Mouse (Mus musculus) midbrain, embryonic 12.5 days (tissue): ENCODE results near the gene Gm48552. TPM values are rescaled to one million over a fixed set of nuclear protein-coding genes. Genes with fewer than 3 reads are reported as not detected.

Experiments
- ATAC-seq: fragments of 200-750 bp; cut with Nextera tagmentation; 2 replicates; pipeline ENCODE4 v1.8.0; 2017; ENCODE audit warnings: low read depth, moderate TSS enrichment, moderate library complexity; ENCODE audit not compliant: low FRiP score
- H3K27ac ChIP-seq: fragments of 300-500 bp; sonication (generic); replicated peaks from 2 replicates; pipeline ENCODE4 v1.5.1; 2016; ENCODE audit warnings: mild to moderate bottlenecking
- H3K27me3 ChIP-seq: fragments of 300-500 bp; sonication (generic); 2 replicates; pipeline ENCODE4 v1.6.1; 2016; ENCODE audit warnings: mild to moderate bottlenecking
- H3K36me3 ChIP-seq: fragments of 300-500 bp; sonication (generic); 2 replicates; pipeline ENCODE4 v1.6.1; 2016
- H3K4me1 ChIP-seq: fragments of 300-500 bp; sonication (generic); 2 replicates; pipeline ENCODE4 v1.6.1; 2016
- H3K4me2 ChIP-seq: fragments of 300-500 bp; sonication (generic); replicated peaks from 2 replicates; pipeline ENCODE4 v1.6.1; 2016; ENCODE audit warnings: mild to moderate bottlenecking, moderate library complexity
- H3K4me3 ChIP-seq: fragments of 300-500 bp; sonication (generic); 2 replicates; pipeline ENCODE4 v1.5.1; 2016; ENCODE audit warnings: mild to moderate bottlenecking
- H3K9ac ChIP-seq: fragments of 300-500 bp; sonication (generic); replicated peaks from 2 replicates; pipeline ENCODE4 v1.6.1; 2016; ENCODE audit warnings: mild to moderate bottlenecking, moderate library complexity
- H3K9me3 ChIP-seq: fragments of 300-500 bp; sonication (generic); 2 replicates; pipeline ENCODE4 v1.6.1; 2016; ENCODE audit warnings: mild to moderate bottlenecking
- WGBS: fragments of 180-500 bp; shearing (Covaris S2); methylation state at CpG from one replicate; pipeline ENCODE4 v1.1.7; 2016; 5-methylcytosine and 5-hydroxymethylcytosine counted together
- polyA plus RNA-seq: library from polyadenylated mRNA; unstranded; fragments of >200 nt; fragmentation: Nextera tagmentation; extraction: Ambion mirVana; gene quantifications from 2 replicates; pipeline ENCODE4 v1.2.1, GENCODE M21; 2016

Gm48552 gene
- polyA plus RNA-seq, 1 experiment from 2014 or later = 2.3 TPM

DNA sequence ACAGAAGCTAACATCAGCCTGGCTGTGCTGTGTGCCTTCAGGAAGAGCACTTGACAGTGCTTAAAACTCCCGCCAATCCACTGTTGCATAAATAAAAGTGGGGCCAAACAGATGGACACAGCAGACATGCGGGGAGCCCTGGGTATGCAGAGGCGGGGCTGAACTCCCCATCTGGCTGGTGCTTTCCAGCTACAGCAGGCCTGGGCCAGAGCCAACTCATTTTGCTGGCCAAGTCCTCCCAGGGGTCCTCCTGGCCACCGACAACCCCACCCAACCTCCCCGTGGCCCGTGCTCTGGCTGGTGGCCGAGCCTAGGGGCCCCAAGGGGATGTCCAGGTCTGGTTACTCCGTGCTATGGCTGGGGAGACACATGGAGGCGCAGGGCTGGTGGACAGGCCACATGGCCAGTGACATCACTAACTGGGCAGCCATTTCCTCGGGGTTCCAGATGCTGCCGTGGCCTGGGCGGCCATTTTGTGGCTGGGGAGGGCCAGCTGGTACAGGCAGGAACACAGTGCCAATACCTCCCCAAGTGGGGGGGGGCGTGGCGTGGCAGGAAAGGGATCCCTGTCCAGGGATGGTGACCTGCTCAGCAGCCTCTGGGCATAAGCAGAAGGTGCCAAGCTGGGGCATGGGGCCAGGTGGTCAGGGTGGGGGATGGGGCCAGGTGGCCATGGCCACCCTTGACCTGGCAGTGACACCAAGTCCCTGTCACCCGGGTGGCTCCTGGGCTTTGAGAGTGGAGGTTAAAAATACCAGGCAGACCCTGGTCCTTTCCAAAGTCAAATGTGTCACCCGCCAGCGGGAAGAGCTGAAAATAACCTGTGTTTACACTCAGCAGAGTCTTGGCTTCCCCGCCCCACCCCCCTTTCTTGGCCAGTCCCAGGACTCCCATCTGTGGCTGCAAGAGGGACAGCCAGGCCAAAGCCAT, 22.9 kb downstream of the Gm48552 start:
- Histone ChIP-seq H3K4me2 (no peak overlapping the region), H3K9me3 (no peaks in the 10 kb centered on the region), H3K27ac (peak overlapping the region; percentile 54), H3K4me3 (no peak overlapping the region), H3K9ac (0 out of 2 replicates have a peak overlapping the region, but pooled peaks have one; percentile 1), H3K27me3 (peaks cover 23% of the 10 kb centered on the region), H3K36me3 (no peaks in the 10 kb centered on the region), H3K4me1 (peaks cover 87% of the 10 kb centered on the region)
- 74% methylated on average over 18 of the region's 18 CpGs for WGBS
- ATAC-seq = no peak

DNA sequence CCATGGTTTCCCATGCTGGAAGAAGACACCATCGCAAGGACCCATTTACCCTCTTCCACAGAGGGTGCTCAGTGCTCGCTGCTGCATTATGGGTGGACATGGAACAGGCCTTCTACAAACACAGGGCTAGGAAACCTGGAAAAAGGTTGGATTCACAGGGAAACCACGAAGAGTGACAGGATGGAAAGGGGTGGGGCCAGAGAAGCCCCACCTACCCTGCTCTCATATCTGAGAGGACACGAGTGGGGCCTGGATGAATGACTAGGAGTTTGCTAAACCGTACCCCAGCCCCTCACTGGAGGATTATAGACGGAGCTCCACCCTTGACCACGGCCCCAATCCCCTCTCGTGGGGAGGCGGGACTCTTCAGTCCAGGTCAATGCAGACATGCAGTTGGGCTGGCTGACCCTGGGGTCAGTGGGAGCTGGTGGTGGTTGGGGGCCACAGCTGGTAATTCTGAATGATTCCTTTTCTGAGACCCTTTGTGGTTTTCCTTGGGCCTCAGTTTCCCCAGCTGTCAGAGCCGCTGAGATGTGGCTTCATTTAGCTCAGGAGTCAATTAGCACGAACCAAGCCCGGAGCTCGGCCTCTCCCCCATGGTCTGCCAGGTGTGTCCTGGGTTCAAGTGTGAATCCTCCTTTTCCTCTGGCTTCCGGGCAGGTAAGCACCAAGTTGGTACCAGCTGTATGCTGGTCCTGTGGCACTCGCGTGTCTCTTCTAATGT, 23.9 kb downstream of the Gm48552 start:
- WGBS = 77% methylated on average over 16 of the region's 16 CpGs
- no peak overlapping the region for H3K9ac ChIP-seq
- peak overlapping the region; percentile 54; the same call in 1 of the 2 replicates for H3K27ac ChIP-seq
- H3K4me3 ChIP-seq = no peak overlapping the region
- ATAC-seq = no peak
- H3K4me2 ChIP-seq = no peak overlapping the region
- peaks cover 21% of the 10 kb centered on the region for H3K27me3 ChIP-seq
- peaks cover 87% of the 10 kb centered on the region for H3K4me1 ChIP-seq
- H3K9me3 ChIP-seq = no peaks in the 10 kb centered on the region
- H3K36me3 ChIP-seq = no peaks in the 10 kb centered on the region

DNA sequence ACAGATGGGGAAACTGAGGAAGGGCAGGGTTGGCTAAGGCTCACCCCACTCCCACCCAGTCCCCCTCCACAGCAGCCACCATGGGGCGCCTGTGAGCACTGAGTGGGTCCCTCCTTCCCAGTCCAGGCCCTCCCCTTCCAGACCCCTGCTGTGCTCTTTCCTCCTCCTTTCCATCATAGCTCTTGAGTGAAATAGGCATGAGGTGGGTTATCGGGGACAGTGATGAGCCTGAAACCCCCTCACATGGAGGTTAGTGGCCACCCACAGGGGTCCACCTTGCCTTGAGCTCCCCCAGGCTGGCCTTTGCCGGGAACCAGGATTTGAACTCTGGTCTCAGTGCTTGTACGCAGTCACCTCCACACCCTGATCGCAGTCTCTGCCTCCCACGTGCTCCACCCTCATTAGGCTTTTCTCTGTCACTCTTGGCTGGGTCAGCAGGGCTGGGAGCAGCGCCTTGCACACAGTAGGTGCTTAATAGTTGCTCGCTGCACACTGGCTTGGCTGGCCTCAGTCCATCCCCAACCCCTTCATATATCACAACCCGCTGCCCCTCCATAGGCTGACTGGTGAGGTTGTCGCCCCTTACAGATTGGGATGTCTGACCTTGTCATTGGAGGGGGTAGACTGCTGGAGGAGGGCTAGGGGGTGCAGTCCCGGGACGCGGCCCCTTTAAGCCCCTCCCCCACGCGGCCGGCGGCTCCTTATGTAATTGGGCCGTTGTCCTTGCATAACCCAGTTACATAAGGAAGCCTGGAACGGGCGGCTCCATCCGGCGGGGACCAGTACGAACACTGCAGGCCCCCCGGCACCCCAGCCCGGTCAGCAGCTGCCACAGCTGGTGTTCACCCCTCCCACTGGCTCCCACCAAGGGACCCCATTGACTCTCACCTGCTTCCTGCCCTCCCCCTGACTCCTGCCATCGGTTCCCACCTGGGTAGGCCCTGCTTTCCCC, 24.8 kb downstream of the Gm48552 start:
- H3K4me1 ChIP-seq = peaks cover 87% of the 10 kb centered on the region
- H3K4me3 ChIP-seq = peak overlapping the region; percentile 12; the same call in 1 of the 2 replicates
- 29% methylated on average over 26 of the region's 26 CpGs for WGBS
- no peaks in the 10 kb centered on the region for H3K9me3 ChIP-seq
- H3K4me2 ChIP-seq = peak overlapping the region; percentile 36
- H3K36me3 ChIP-seq = no peaks in the 10 kb centered on the region
- no peak overlapping the region; the same call in 1 of the 2 replicates for H3K9ac ChIP-seq
- H3K27me3 ChIP-seq = peaks cover 18% of the 10 kb centered on the region
- peak overlapping the region; percentile 25; the same call in 1 of the 2 replicates for H3K27ac ChIP-seq
- ATAC-seq = no peak

DNA sequence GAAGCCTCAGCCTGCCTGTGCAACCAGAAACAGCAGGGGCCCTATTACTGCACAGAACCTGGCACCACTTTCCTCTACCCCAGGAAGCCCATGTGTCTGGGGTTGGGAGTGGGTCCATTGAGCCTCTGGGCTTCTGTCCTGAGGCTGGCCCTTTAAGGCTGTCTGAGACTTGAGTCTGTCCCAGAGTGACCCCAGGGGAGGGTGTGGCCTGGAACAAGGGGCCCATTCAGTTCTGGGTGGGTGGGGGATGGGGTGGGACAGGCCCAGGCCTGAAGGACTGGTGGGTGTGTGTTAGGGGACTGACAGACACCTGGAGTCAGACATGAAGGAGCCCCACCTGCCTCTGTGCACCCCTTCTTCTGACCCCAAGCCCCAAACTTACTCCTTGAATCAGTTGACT, 25.9 kb downstream of the Gm48552 start:
- Histone ChIP-seq H3K4me2 (no peak overlapping the region), H3K9ac (no peak overlapping the region), H3K4me1 (peaks cover 80% of the 10 kb centered on the region), H3K36me3 (no peaks in the 10 kb centered on the region), H3K27me3 (peaks cover 18% of the 10 kb centered on the region), H3K27ac (0 out of 2 replicates have a peak overlapping the region, but pooled peaks have one; percentile 25), H3K9me3 (no peaks in the 10 kb centered on the region), H3K4me3 (no peak overlapping the region)
- ATAC-seq = no peak

DNA sequence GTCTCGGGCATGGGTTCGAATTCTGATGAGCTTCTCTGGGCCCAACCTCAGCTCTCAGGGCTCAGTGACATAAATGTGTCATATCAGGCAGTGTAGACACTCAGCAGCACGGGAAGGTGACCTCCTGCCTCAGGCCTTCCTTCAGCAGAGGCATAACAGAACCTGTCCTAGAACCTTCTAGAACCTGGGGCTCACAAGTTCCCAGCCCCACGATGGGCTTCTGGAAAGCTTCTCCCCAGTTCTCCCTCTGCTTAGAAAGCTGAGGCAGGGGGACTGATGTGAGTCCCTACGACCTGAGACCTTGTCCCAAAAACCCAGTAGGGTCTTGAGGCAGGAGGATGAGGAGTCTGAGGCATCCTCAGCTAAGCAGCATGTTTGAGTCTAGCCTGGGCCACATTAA, 26.3 kb downstream of the Gm48552 start:
- 0 out of 2 replicates have a peak, but pooled peaks cover 4% of the 10 kb centered on the region for H3K36me3 ChIP-seq
- H3K4me3 ChIP-seq = no peak overlapping the region
- 82% methylated on average over 5 of the region's 5 CpGs for WGBS
- no peaks in the 10 kb centered on the region for H3K9me3 ChIP-seq
- no peak overlapping the region for H3K27ac ChIP-seq
- no peak overlapping the region for H3K9ac ChIP-seq
- peaks cover 76% of the 10 kb centered on the region for H3K4me1 ChIP-seq
- H3K27me3 ChIP-seq = peaks cover 21% of the 10 kb centered on the region
- H3K4me2 ChIP-seq = no peak overlapping the region
- ATAC-seq = no peak

DNA sequence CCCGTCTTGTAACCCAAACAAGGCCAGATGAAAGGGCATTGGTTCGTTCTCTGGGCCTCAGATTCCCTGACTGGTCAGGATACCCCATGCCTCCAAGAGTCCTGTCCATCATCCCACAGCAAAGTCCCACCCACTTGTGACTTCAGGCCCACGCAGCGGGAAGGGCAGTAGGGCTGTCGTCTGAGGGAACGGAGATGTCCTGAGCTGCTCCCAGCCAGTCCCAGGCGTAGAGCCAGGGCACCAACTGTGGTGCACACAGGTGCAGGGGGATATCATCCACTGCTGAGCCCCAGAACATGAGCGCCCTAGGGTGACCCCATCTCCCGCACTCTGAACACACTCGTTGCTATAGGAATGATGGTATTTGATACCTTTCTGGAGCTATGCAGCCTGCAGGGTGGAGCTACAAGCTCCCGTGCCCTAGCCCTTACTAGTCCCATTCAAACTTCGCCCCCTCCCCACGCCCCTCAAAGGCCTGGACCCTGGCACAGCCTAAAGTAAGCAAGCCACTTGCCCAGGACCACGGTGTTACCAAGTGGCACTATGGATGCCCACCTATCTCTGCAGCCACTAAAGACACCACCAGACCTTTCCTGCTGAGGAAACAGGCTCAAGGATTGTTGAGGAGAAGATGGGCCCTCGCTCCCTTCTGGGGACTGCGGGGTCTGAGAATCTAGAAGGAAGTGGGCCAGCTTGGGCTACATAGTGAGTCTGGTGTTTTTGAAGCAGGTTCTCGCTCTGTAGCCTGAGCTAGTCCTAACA, 26.9 kb downstream of the Gm48552 start:
- no peak overlapping the region for H3K4me3 ChIP-seq
- no peak overlapping the region for H3K4me2 ChIP-seq
- no peak overlapping the region for H3K9ac ChIP-seq
- 67% methylated on average over 17 of the region's 17 CpGs for WGBS
- no peak for ATAC-seq
- no peaks in the 10 kb centered on the region for H3K9me3 ChIP-seq
- H3K27me3 ChIP-seq = peaks cover 27% of the 10 kb centered on the region
- H3K27ac ChIP-seq = no peak overlapping the region
- 0 out of 2 replicates have a peak, but pooled peaks cover 5% of the 10 kb centered on the region for H3K36me3 ChIP-seq
- peaks cover 76% of the 10 kb centered on the region for H3K4me1 ChIP-seq

DNA sequence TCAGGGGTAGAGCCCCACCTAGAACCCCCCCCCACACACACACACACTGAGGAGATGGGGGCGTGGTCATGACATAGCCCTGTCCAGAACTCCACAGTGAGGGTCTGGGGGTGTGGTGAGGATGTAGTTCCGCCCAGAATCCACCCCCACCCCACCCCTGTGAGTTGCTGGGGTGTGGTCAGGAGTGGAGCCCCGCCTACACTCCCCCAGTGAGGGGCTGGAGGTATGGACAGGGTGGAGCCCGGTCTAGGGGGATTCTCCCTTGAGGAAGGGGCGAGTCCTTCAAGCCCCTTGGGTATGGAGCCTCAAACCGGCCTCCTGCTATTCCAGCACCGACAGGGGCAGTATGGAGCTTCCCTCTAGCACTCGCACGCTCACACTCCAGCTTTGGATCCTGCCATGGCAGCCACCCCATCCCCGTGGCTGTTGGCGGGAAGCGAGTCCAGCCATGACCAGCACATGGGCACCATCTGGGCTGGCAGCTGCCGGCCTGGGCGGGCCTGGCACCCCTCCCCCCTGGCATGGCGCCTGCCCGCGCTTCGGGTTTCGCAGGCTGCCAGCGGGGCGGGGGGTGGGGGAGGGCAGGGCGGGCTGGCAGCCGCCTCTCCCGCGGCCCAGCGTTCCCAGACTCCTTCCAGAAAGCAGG, 27.9 kb downstream of the Gm48552 start:
- peak; percentile 65 for ATAC-seq
- Histone ChIP-seq H3K27ac (0 out of 2 replicates have a peak overlapping the region, but pooled peaks have one; percentile 32), H3K4me1 (peaks cover 69% of the 10 kb centered on the region), H3K36me3 (0 out of 2 replicates have a peak, but pooled peaks cover 5% of the 10 kb centered on the region), H3K9me3 (no peaks in the 10 kb centered on the region), H3K9ac (peak overlapping the region; percentile 62), H3K4me2 (peak overlapping the region; percentile 65), H3K4me3 (peak overlapping the region; percentile 37), H3K27me3 (peaks cover 29% of the 10 kb centered on the region)
- 1% methylated on average over 23 of the region's 26 CpGs for WGBS

DNA sequence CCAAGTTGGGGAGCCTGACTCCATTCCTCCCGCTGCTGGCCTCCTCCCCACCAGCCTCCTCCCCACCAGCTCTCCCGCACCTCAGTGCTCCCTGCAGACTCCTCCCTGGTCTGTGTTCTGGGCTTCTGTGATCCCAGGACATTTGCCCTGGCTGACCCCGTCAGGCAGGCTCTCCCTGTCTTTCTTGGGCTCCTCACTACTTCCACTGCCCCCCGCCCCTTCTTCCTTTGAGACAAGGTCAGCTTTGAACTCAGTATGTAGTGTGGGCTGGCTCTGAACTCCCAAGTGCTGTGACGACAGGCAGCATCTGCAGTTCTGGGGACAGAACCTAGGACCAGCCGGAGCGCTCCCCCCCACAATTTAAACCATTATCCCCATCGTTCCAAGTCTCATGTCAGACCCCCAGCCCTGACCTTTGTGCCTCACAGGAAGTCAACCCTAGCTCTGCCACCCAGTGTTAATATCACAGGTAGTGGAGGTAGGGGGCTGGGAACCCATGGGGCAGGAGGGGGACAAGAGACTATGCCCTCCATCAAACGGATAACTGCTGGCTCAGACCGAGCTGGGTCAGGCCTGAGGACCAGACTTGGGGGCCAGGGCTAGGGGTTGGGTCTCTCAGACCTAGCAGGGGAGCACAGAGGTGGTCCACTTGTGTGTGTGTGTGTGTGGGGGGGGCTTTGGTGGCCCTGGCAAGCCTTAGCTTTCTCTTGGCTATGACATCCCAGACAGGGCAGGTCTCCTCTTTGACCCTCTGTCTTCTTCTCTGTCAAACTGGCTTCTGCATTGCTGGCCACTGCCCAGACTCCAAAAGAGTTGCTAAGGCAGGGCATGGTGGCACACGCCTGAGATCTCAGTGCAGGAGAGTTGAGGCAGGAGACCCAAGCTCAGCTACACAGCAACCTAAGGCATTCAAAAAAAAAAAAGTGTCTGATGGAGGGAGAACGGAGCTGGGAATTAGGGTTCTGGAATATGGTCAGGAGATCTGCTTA, 28.7 kb downstream of the Gm48552 start:
- Histone ChIP-seq H3K4me1 (peaks cover 61% of the 10 kb centered on the region), H3K9ac (peak overlapping the region; percentile 62)

DNA sequence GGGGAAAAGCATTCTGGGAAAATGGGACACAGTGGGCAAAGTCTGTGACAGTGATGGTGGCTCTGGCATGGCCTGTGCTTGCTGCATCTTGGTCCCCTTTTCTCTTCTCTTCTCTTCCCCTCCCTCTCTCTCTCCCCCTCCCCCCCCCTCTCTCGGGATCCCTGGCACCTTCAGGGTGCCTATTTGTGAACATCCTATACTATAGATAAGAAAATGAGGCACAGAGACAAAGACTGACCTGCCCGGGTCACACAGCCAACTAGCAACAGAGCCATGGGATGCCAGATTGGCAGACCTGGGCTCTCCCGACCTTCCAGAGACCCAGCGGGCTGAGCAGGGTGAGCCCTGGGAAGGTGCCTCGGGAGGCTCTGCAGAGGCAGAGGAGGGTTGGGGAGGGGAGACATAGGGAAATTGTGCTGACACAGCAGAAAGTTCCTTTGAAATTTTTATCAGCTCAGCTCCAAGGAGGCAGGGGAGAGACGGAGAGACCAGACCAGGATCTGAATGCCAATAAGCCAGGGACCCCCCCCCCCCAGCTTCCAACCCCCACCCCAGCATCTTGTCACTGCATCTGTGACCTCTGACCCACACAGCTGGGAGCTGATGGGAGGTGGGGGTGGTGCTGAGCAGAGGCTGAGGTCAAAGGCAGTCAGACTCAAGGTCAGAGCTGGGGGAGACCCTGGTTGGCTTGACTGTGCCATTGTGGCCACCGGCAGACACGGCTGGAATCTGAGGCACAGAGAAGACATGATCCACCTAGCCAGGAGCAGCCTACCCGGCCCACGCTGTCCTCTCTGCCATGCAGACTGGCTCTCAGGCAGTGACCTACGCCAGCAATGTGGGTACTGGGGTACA, 29.6 kb downstream of the Gm48552 start:
- peaks cover 44% of the 10 kb centered on the region for H3K27me3 ChIP-seq
- H3K27ac ChIP-seq = 0 out of 2 replicates have a peak overlapping the region, but pooled peaks have one; percentile 4
- no peak overlapping the region for H3K4me2 ChIP-seq
- ATAC-seq = no peak
- no peaks in the 10 kb centered on the region for H3K9me3 ChIP-seq
- 48% methylated on average over 11 of the region's 11 CpGs for WGBS
- no peak overlapping the region for H3K4me3 ChIP-seq
- H3K36me3 ChIP-seq = 0 out of 2 replicates have a peak, but pooled peaks cover 5% of the 10 kb centered on the region
- peaks cover 54% of the 10 kb centered on the region for H3K4me1 ChIP-seq
- 0 out of 2 replicates have a peak overlapping the region, but pooled peaks have one; percentile 21 for H3K9ac ChIP-seq

More for the DNA sequence above, 28.7 kb downstream of the Gm48552 start:
- 0 out of 2 replicates have a peak overlapping the region, but pooled peaks have one; percentile 32 for H3K27ac ChIP-seq
- WGBS = 43% methylated on average over 12 of the region's 12 CpGs
- H3K9me3 ChIP-seq = no peaks in the 10 kb centered on the region
- peaks cover 37% of the 10 kb centered on the region for H3K27me3 ChIP-seq
- 0 out of 2 replicates have a peak, but pooled peaks cover 5% of the 10 kb centered on the region for H3K36me3 ChIP-seq
- ATAC-seq = no peak; the same call in 1 of the 2 replicates
- peak overlapping the region; percentile 37 for H3K4me3 ChIP-seq
- H3K4me2 ChIP-seq = peak overlapping the region; percentile 65
